Mouse (Mus musculus): ENCODE data around the gene Snx5. TPM values are rescaled to one million over a fixed set of nuclear protein-coding genes. Genes with fewer than 3 reads are reported as not detected.

Snx5 gene
- polyA plus RNA-seq, 1 experiment from 2014 or later: 61.7 TPM

DNA sequence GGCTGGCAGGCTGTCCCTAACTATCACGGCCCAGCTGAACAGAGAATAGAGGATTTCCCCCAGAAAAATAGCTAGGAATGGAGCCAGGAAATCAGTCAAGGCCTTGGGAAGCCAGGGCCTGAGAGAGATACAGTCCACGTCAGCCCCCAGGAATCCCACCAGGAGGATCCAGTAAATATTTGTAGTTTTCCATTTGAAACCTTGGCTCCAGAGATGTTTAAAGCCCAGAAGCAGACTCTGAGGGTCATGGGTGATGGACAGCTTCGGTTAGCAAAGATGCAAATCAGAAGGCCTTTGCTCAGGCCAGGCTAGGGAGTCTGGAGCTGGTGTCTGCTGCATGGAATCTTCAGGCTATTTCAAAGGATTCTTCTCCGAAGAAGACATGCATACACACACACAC is 68.6 kb downstream of the Snx5 start:
- ATAC-seq (no peak), DNase-seq (ENCODE audit: low spot score) (no peak)
- no peak overlapping the region for H3K4me2 ChIP-seq (ENCODE audit: low read length)
- no peaks in the 10 kb centered on the region for H3K27me3 ChIP-seq (replicated peaks; ENCODE audit: control insufficient read depth, insufficient read depth, low read length)
- no peak overlapping the region for H3K27ac ChIP-seq (ENCODE audit: low read depth, low read length)
- 67% methylated on average over 4 of the region's 4 CpGs for WGBS
- no peaks in the 10 kb centered on the region for H3K9me3 ChIP-seq (replicated peaks; ENCODE audit: control insufficient read depth, low read length)
- no peaks in the 10 kb centered on the region for H3K36me3 ChIP-seq (ENCODE audit: control insufficient read depth, insufficient read depth, low read length)
- no peaks in the 10 kb centered on the region for H3K4me1 ChIP-seq (ENCODE audit: control insufficient read depth, insufficient read depth, low read length)
- no peak overlapping the region for H3K9ac ChIP-seq (ENCODE audit: low read length)
- no peak overlapping the region for H3K4me3 ChIP-seq (ENCODE audit: low read depth, low read length)

Other genes starting within 250 kb of the Snx5 start
- not detected in 2 replicates for gene Banf2, start 237.8 kb downstream of the Snx5 start, polyA plus RNA-seq (2014; fragmentation: Nextera tagmentation; extraction: Ambion mirVana)
- gene Mgme1, start 243 bp downstream of the Snx5 start, polyA plus RNA-seq (2014; fragmentation: Nextera tagmentation; extraction: Ambion mirVana): 10.5 and 12.5 TPM in 2 replicates
- gene Ovol2, start 61.2 kb upstream of the Snx5 start, polyA plus RNA-seq (2014; fragmentation: Nextera tagmentation; extraction: Ambion mirVana): not detected in 2 replicates
- 21.0 and 22.0 TPM in 2 replicates for gene Kat14, start 98.1 kb upstream of the Snx5 start, polyA plus RNA-seq (2014; fragmentation: Nextera tagmentation; extraction: Ambion mirVana)
- 0.47 and 0.71 TPM in 2 replicates for gene Pet117, start 98.1 kb upstream of the Snx5 start, polyA plus RNA-seq (2014; fragmentation: Nextera tagmentation; extraction: Ambion mirVana)

Data from forebrain, embryonic 14.5 days (tissue).